Mouse (Mus musculus) 416B (cell line): ENCODE measurements around the gene Homer3.

Source experiments
- DNase-seq: peaks from one replicate; pipeline ENCODE4 v3.0.0; 2011; ENCODE audit warnings: low read depth

Gene Homer3

GRCm38 (mm10) chr8:70332878-70333202 lies 50.2 kb downstream of the Homer3 start:
- no peak for DNase-seq

GRCm38 (mm10) chr8:70338931-70339330 lies 56.3 kb downstream of the Homer3 start:
- no peak for DNase-seq

GRCm38 (mm10) chr8:70340659-70341058 lies 58.0 kb downstream of the Homer3 start:
- DNase-seq = no peak

GRCm38 (mm10) chr8:70342007-70342406 lies 59.4 kb downstream of the Homer3 start:
- peak; percentile 76 for DNase-seq

GRCm38 (mm10) chr8:70343076-70343475 lies 60.4 kb downstream of the Homer3 start:
- no peak for DNase-seq

GRCm38 (mm10) chr8:70343696-70344095 lies 61.1 kb downstream of the Homer3 start:
- DNase-seq = peak; percentile 59
